Mouse (Mus musculus): Measurements from ENCODE around the gene Naxe. TPM values are rescaled to one million over a fixed set of nuclear protein-coding genes. Genes with fewer than 3 reads are reported as not detected.

Naxe gene
- polyA plus RNA-seq (2012; rRNA removed), result 63.0 and 69.0 TPM in 2 replicates

DNA sequence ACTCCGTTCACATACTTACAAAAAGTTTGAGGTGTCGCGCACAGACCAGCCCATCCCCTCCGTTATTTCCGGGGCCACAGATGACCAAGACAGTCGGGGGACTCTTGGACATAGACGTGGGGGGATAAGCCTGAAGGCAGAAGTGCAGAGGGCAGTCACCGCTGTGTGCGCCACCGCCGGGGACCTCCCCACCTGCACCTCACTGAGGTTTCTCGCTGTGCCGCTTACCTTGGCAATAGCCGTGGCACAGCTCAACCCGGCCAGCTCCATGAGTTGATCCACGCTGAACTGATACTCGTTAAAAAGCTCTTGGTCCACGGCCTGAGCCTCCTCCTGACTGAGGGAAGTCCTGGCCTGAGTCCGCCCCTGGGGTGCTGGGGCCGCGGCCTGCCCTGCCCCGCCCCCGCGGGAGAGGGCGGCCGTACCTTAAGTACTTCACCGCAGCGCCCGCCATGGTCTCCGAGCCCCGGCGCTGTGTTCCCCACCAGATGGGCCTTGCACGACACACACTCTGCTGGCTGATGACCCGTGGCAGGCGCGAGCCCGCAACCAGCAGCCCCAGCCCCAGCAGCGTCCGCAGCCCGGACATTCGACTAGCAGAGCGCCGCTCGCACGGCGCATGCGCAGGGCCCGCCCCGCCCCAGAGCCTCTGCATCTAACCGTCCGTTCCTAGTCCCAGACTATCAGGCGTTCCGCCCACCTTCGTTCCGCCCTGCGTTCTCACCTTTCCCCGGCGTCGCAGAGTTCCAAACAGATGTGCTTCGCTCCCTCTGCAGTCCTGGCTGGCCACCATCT lies at the start of gene Naxe:
Naxe (minus strand) TSS at position 594 of the 795 bp plus-strand sequence.
- Histone ChIP-seq H3K4me3 (ENCODE audit: control insufficient read depth, insufficient read depth, low read length) (peak within 1 kb of the TSS; percentile 98), H3K27ac (ENCODE audit: control insufficient read depth, insufficient read depth, low read length) (no peak within 1 kb of the TSS), H3K36me3 (ENCODE audit: control insufficient read depth, insufficient read depth, low read length) (no peaks in the 10 kb centered on the region), H3K4me1 (replicated peaks; ENCODE audit: control insufficient read depth, insufficient read depth, low read length) (peaks cover 8% of the 10 kb centered on the region), H3K27me3 (ENCODE audit: control insufficient read depth, insufficient read depth, low read length) (no peaks in the 10 kb centered on the region)
- WGBS, result under 1% methylated on average over 60 of the region's 60 CpGs
- DNase-seq, result peak; percentile 76
- TF ChIP-seq CTCF (IDR thresholded peaks at IDR 0.05; ENCODE audit: borderline replicate concordance, control insufficient read depth, extremely low read depth, insufficient read depth, low read length, poor library complexity) (peak; percentile 46; the same call in 1 of the 2 replicates), POLR2A (IDR thresholded peaks at IDR 0.05; ENCODE audit: control insufficient read depth, extremely low read depth, insufficient read depth, low read length, poor library complexity) (peak; percentile 48; the same call in 1 of the 2 replicates)

DNA sequence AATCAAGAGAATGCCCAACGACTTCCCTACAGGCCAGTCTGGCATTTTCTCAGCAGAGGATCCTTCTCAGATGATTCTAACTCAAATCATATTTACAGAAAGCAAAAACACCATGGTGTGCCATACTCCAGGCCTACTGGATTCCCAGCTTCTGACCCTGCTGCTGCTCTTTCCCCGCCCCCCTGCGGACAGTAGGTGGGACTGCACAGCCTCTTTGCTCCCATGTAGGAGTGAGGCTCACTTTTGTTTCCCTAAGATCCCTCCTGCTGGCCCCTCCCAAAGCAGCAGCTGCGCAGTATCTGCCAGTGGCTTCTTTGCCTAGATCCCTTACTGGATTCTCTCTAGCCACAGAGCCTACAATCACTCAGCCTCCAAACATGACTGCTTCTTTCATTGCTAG lies 47.8 kb upstream of the Naxe start:
- Histone ChIP-seq H3K4me1 (replicated peaks; ENCODE audit: control insufficient read depth, insufficient read depth, low read length) (no peaks in the 10 kb centered on the region), H3K4me3 (ENCODE audit: control insufficient read depth, insufficient read depth, low read length) (no peak overlapping the region), H3K36me3 (ENCODE audit: control insufficient read depth, insufficient read depth, low read length) (no peaks in the 10 kb centered on the region), H3K27me3 (ENCODE audit: control insufficient read depth, insufficient read depth, low read length) (no peaks in the 10 kb centered on the region), H3K27ac (ENCODE audit: control insufficient read depth, insufficient read depth, low read length) (no peak overlapping the region)
- DNase-seq, result no peak
- TF ChIP-seq CTCF (IDR thresholded peaks at IDR 0.05; ENCODE audit: borderline replicate concordance, control insufficient read depth, extremely low read depth, insufficient read depth, low read length, poor library complexity), result no peak
- TF ChIP-seq POLR2A (IDR thresholded peaks at IDR 0.05; ENCODE audit: control insufficient read depth, extremely low read depth, insufficient read depth, low read length, poor library complexity), result no peak
- WGBS, result 98% methylated on average over 4 of the region's 4 CpGs

- Histone ChIP-seq H3K4me3 (ENCODE audit: control insufficient read depth, insufficient read depth, low read length) (no peak overlapping the region), H3K36me3 (ENCODE audit: control insufficient read depth, insufficient read depth, low read length) (no peaks in the 10 kb centered on the region), H3K27ac (ENCODE audit: control insufficient read depth, insufficient read depth, low read length) (no peak overlapping the region), H3K27me3 (ENCODE audit: control insufficient read depth, insufficient read depth, low read length) (no peaks in the 10 kb centered on the region), H3K4me1 (replicated peaks; ENCODE audit: control insufficient read depth, insufficient read depth, low read length) (no peaks in the 10 kb centered on the region)
- WGBS, result 75% methylated on average over 6 of the region's 6 CpGs
- TF ChIP-seq CTCF (IDR thresholded peaks at IDR 0.05; ENCODE audit: borderline replicate concordance, control insufficient read depth, extremely low read depth, insufficient read depth, low read length, poor library complexity) (no peak), POLR2A (IDR thresholded peaks at IDR 0.05; ENCODE audit: control insufficient read depth, extremely low read depth, insufficient read depth, low read length, poor library complexity) (no peak)
- DNase-seq, result no peak
Observed at GRCm38 (mm10) chr3:88102611-88103010, 44.3 kb upstream of the Naxe start.

DNA sequence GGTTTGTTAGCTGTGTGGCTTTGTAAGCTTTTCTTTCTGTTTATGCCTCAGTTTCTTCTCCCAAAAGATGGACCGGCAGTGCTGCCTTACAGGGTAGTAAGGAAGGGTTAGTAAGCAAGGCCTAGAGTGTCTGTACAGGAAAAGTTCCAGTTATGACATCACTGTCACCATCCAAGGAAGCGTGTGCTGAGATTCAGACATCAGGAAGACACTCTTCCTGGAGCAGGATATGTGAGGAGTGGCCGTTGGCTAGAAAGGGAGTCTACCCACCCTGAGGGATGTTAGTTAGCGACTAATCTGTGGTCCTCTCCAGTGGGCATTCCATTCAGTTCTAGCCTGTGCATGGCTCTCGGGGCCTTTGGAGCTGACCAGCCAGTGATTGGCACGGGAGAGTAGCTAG lies 43.9 kb upstream of the Naxe start:
- no peak for TF ChIP-seq CTCF (IDR thresholded peaks at IDR 0.05; ENCODE audit: borderline replicate concordance, control insufficient read depth, extremely low read depth, insufficient read depth, low read length, poor library complexity)
- Histone ChIP-seq H3K4me1 (replicated peaks; ENCODE audit: control insufficient read depth, insufficient read depth, low read length) (no peaks in the 10 kb centered on the region), H3K36me3 (ENCODE audit: control insufficient read depth, insufficient read depth, low read length) (no peaks in the 10 kb centered on the region), H3K27me3 (ENCODE audit: control insufficient read depth, insufficient read depth, low read length) (no peaks in the 10 kb centered on the region), H3K4me3 (ENCODE audit: control insufficient read depth, insufficient read depth, low read length) (no peak overlapping the region), H3K27ac (ENCODE audit: control insufficient read depth, insufficient read depth, low read length) (no peak overlapping the region)
- 89% methylated on average over 6 of the region's 6 CpGs for WGBS
- DNase-seq, result no peak

DNA sequence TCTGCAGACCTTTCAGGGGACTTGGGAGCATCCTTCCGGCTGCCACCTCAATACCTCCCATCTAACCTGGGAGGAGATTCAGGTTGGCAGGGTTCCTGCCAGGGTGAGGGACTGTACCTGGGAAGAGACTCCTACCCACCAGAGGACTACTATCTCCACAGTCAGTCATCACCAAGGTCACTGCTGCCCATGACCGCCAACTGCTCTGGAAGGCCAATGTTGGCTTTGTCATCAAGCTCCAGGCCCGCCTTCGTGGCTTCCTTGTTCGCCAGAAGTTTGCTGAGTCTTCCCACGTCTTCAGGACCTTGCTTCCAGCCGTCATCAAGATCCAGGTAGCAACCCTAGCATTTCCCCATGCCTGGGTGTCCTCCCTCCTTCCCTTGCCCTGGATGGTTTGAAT lies 43.4 kb upstream of the Naxe start:
- WGBS, result 92% methylated on average over 7 of the region's 7 CpGs
- TF ChIP-seq CTCF (IDR thresholded peaks at IDR 0.05; ENCODE audit: borderline replicate concordance, control insufficient read depth, extremely low read depth, insufficient read depth, low read length, poor library complexity), result no peak
- H3K4me1 ChIP-seq (replicated peaks; ENCODE audit: control insufficient read depth, insufficient read depth, low read length), result no peaks in the 10 kb centered on the region
- no peaks in the 10 kb centered on the region for H3K27me3 ChIP-seq (ENCODE audit: control insufficient read depth, insufficient read depth, low read length)
- DNase-seq, result no peak
- H3K36me3 ChIP-seq (ENCODE audit: control insufficient read depth, insufficient read depth, low read length), result no peaks in the 10 kb centered on the region
- H3K27ac ChIP-seq (ENCODE audit: control insufficient read depth, insufficient read depth, low read length), result no peak overlapping the region
- no peak overlapping the region for H3K4me3 ChIP-seq (ENCODE audit: control insufficient read depth, insufficient read depth, low read length)

GRCm38 (mm10) chr3:88100251-88100650 lies 42.0 kb upstream of the Naxe start:
- no peaks in the 10 kb centered on the region for H3K4me1 ChIP-seq (replicated peaks; ENCODE audit: control insufficient read depth, insufficient read depth, low read length)
- H3K4me3 ChIP-seq (ENCODE audit: control insufficient read depth, insufficient read depth, low read length), result no peak overlapping the region
- no peaks in the 10 kb centered on the region for H3K36me3 ChIP-seq (ENCODE audit: control insufficient read depth, insufficient read depth, low read length)
- TF ChIP-seq POLR2A (IDR thresholded peaks at IDR 0.05; ENCODE audit: control insufficient read depth, extremely low read depth, insufficient read depth, low read length, poor library complexity), result no peak
- no peak for TF ChIP-seq CTCF (IDR thresholded peaks at IDR 0.05; ENCODE audit: borderline replicate concordance, control insufficient read depth, extremely low read depth, insufficient read depth, low read length, poor library complexity)
- H3K27ac ChIP-seq (ENCODE audit: control insufficient read depth, insufficient read depth, low read length), result no peak overlapping the region
- WGBS, result 38% methylated on average over 3 of the region's 3 CpGs
- H3K27me3 ChIP-seq (ENCODE audit: control insufficient read depth, insufficient read depth, low read length), result no peaks in the 10 kb centered on the region
- DNase-seq, result no peak

- TF ChIP-seq CTCF (IDR thresholded peaks at IDR 0.05; ENCODE audit: borderline replicate concordance, control insufficient read depth, extremely low read depth, insufficient read depth, low read length, poor library complexity) (no peak), POLR2A (IDR thresholded peaks at IDR 0.05; ENCODE audit: control insufficient read depth, extremely low read depth, insufficient read depth, low read length, poor library complexity) (no peak)
- 65% methylated on average over 6 of the region's 6 CpGs for WGBS
- no peaks in the 10 kb centered on the region for H3K4me1 ChIP-seq (replicated peaks; ENCODE audit: control insufficient read depth, insufficient read depth, low read length)
- DNase-seq, result no peak
- no peak overlapping the region for H3K4me3 ChIP-seq (ENCODE audit: control insufficient read depth, insufficient read depth, low read length)
- H3K36me3 ChIP-seq (ENCODE audit: control insufficient read depth, insufficient read depth, low read length), result no peaks in the 10 kb centered on the region
- no peaks in the 10 kb centered on the region for H3K27me3 ChIP-seq (ENCODE audit: control insufficient read depth, insufficient read depth, low read length)
- H3K27ac ChIP-seq (ENCODE audit: control insufficient read depth, insufficient read depth, low read length), result no peak overlapping the region
Observed at GRCm38 (mm10) chr3:88097666-88098065, 39.4 kb upstream of the Naxe start.
